Mouse (Mus musculus): ENCODE measurements around the gene Zscan10. TPM values are rescaled to one million over a fixed set of nuclear protein-coding genes. Genes with fewer than 3 reads are reported as not detected.
A peak's percentile ranks its signal among the peaks of the same experiment; 100 is the strongest.

The Zscan10 gene
- total and polyA plus RNA-seq, 2 experiments from 2014 or later = 0.21 TPM; not detected in 1

DNA sequence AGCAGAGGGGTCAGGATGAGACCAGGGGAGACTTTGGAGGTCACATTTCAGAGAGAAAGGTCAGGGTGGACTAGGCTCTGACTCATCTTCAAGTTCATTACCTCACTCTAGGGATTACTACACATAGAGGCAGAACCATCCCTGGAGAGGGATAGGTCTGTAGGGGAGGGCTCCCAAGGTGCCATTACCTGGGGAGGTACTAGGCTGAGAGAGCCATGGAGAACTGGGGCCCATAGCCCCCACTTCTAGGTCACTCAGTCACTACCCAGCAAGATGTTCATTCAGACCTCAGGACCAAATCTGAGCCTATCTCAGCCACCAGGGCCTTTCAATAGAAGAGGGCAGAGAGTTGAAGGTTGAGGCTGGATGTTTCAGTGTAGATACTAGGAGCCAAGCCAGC is 46.3 kb upstream of the Zscan10 start:
- Histone ChIP-seq H3K27me3 (ENCODE audit: insufficient read depth, low read length) (no peaks in the 10 kb centered on the region), H3K4me2 (ENCODE audit: low read depth) (no peak overlapping the region), H3K27ac (ENCODE audit: low read depth, low read length) (no peak overlapping the region), H3K9ac (no peak overlapping the region), H3K9me3 (ENCODE audit: low read length) (no peaks in the 10 kb centered on the region), H3K4me1 (ENCODE audit: insufficient read depth) (no peaks in the 10 kb centered on the region), H3K36me3 (ENCODE audit: insufficient read depth) (peaks cover 33% of the 10 kb centered on the region), H3K4me3 (ENCODE audit: low read depth, low read length) (no peak overlapping the region)
- ATAC-seq = no peak
- no peak for DNase-seq
- no peak for TF ChIP-seq CTCF (IDR thresholded peaks at IDR 0.05; ENCODE audit: low read depth)

GRCm38 (mm10) chr17:23555243-23555916 is 45.3 kb upstream of the Zscan10 start:
- Histone ChIP-seq H3K9ac (no peak overlapping the region), H3K4me2 (ENCODE audit: low read depth) (no peak overlapping the region), H3K4me1 (ENCODE audit: insufficient read depth) (no peaks in the 10 kb centered on the region), H3K27ac (ENCODE audit: low read depth, low read length) (no peak overlapping the region), H3K27me3 (ENCODE audit: insufficient read depth, low read length) (no peaks in the 10 kb centered on the region), H3K36me3 (ENCODE audit: insufficient read depth) (peaks cover 33% of the 10 kb centered on the region), H3K4me3 (ENCODE audit: low read depth, low read length) (no peak overlapping the region), H3K9me3 (ENCODE audit: low read length) (no peaks in the 10 kb centered on the region)
- DNase-seq (no peak), ATAC-seq (no peak)
- TF ChIP-seq CTCF (IDR thresholded peaks at IDR 0.05; ENCODE audit: low read depth) = no peak
- 81% methylated on average over 7 of the region's 7 CpGs for WGBS

DNA sequence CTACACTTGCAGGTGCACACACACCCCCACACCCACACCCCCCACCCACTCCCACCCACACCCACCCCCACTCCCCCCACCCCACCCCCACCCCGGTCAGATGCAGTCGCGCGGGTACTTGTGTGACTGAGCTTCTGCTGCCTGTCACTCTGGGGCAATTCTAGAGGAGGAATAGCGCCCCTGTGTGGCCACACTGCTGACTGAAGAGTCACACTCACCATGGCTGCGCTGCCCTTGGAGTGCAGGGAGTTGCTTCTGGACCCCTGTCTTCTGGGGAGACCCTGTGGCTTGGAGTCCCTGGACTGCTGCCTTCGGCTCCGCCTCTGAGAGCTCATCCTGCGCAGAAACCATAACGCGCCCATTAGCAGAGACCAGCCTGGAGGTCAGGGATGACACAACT is 40.9 kb upstream of the Zscan10 start:
- no peak for ATAC-seq
- peak; percentile 44 for TF ChIP-seq CTCF (IDR thresholded peaks at IDR 0.05; ENCODE audit: low read depth)
- peaks cover 3% of the 10 kb centered on the region for H3K4me1 ChIP-seq (ENCODE audit: insufficient read depth)
- no peak overlapping the region for H3K27ac ChIP-seq (ENCODE audit: low read depth, low read length)
- no peak overlapping the region for H3K4me3 ChIP-seq (ENCODE audit: low read depth, low read length)
- H3K4me2 ChIP-seq (ENCODE audit: low read depth) = no peak overlapping the region
- no peaks in the 10 kb centered on the region for H3K27me3 ChIP-seq (ENCODE audit: insufficient read depth, low read length)
- H3K9me3 ChIP-seq (ENCODE audit: low read length) = no peaks in the 10 kb centered on the region
- no peak for DNase-seq
- 54% methylated on average over 11 of the region's 11 CpGs for WGBS
- H3K9ac ChIP-seq = no peak overlapping the region
- peaks cover 39% of the 10 kb centered on the region for H3K36me3 ChIP-seq (ENCODE audit: insufficient read depth)

DNA sequence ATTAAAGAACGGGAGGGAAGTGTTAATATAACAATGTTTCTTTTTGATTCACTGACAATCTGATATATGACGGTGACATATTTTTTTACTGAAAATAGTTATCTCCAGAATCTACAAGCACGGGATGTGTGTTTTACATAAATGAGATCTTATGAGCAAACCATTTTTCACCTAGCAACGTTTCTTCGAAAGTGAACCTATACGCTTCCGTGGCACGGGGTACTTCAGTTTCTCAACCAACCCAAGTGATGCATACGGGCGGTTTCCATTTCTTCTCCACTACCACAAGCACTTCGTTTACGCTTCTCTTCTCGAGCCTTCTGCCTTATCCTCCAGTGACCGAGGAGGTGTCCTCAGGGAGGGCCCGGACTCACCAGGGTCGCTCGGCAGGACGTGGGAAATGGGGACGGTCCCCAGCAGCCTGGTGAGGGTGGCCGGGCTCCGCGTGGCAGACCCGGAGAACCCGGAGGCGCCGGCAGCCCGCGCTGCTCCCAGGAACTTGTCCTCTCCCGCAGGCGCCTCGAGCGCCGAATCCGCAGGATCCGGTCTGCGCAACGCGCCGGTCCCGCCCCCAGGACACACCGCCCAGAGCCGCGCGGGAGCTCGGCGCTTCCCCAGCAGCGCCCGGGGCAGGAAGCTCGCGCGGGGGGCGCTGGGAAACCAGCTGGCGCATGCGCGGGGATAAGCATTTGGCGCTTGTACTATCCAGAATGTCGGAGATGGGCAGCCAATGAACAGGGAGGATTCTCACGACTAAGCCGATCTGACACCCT is 36.9 kb upstream of the Zscan10 start, which contains the start of gene Zfp213:
Zfp213 (minus strand) TSS at position 644 of the 773 bp plus-strand sequence.
- peak; percentile 97 for ATAC-seq
- H3K4me3 ChIP-seq (ENCODE audit: low read depth, low read length) = peak within 1 kb of the TSS; percentile 96
- no peak for TF ChIP-seq CTCF (IDR thresholded peaks at IDR 0.05; ENCODE audit: low read depth)

DNA sequence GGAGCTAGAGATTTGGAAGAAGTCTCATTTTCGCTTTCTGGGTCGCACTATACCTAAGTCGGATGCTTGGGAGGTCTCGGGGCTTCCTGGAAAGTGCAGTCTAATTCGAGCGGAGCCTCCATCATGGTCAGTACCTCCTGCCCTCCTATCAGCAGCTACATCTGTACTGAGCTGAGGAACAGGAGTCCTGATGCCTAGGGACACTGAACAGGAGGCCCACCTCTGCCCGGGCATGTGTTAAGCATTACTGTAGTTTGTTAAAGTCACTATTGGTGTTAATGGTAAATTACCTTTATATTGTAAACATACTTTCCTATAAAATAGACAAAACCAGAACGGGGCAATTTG is 36.3 kb upstream of the Zscan10 start:
- peaks cover 5% of the 10 kb centered on the region; the same call in 1 of the 2 replicates for H3K36me3 ChIP-seq (ENCODE audit: insufficient read depth)
- H3K9me3 ChIP-seq (ENCODE audit: low read length) = no peaks in the 10 kb centered on the region
- no peak for DNase-seq
- H3K4me1 ChIP-seq (ENCODE audit: insufficient read depth) = peaks cover 6% of the 10 kb centered on the region
- peak; percentile 63; the same call in 1 of the 2 replicates for ATAC-seq
- H3K9ac ChIP-seq = peak overlapping the region; percentile 92
- H3K4me3 ChIP-seq (ENCODE audit: low read depth, low read length) = peak overlapping the region; percentile 96
- peak overlapping the region; percentile 97 for H3K27ac ChIP-seq (ENCODE audit: low read depth, low read length)
- no peaks in the 10 kb centered on the region for H3K27me3 ChIP-seq (ENCODE audit: insufficient read depth, low read length)
- TF ChIP-seq CTCF (IDR thresholded peaks at IDR 0.05; ENCODE audit: low read depth) = no peak
- H3K4me2 ChIP-seq (ENCODE audit: low read depth) = peak overlapping the region; percentile 77
- under 1% methylated on average over 8 of the region's 8 CpGs for WGBS

More for the DNA sequence above, 36.9 kb upstream of the Zscan10 start, which contains the start of gene Zfp213:
- DNase-seq = peak; percentile 99
- WGBS = under 1% methylated on average over 58 of the region's 59 CpGs
- Histone ChIP-seq H3K27me3 (ENCODE audit: insufficient read depth, low read length) (no peaks in the 10 kb centered on the region), H3K4me2 (ENCODE audit: low read depth) (peak within 1 kb of the TSS; percentile 77), H3K4me1 (ENCODE audit: insufficient read depth) (peaks cover 6% of the 10 kb centered on the region), H3K36me3 (ENCODE audit: insufficient read depth) (peaks cover 5% of the 10 kb centered on the region; the same call in 1 of the 2 replicates), H3K9ac (peak within 1 kb of the TSS; percentile 92), H3K9me3 (ENCODE audit: low read length) (no peaks in the 10 kb centered on the region), H3K27ac (ENCODE audit: low read depth, low read length) (peak within 1 kb of the TSS; percentile 97)

DNA sequence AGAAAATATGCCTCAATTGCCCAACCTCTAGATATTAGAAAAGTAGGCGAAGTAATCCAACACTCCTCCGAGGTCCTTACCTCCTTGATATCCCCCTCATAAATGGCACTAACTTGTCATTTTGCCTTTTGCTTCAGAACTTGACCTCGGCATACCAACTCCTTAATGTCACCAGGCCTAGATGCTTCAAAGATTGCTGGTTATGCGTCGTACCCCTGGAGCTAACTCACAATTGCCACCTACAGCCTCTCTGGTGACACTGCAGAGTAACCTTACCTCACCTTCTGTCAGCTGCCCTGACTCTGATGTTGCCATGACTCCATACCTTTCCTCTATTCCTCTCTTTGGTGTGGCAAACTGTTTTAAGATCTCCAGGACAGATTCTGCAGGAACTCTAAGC is 33.9 kb upstream of the Zscan10 start:
- no peaks in the 10 kb centered on the region for H3K27me3 ChIP-seq (ENCODE audit: insufficient read depth, low read length)
- no peaks in the 10 kb centered on the region for H3K9me3 ChIP-seq (ENCODE audit: low read length)
- 58% methylated on average over 5 of the region's 5 CpGs for WGBS
- H3K4me1 ChIP-seq (ENCODE audit: insufficient read depth) = peaks cover 6% of the 10 kb centered on the region
- no peak overlapping the region for H3K4me3 ChIP-seq (ENCODE audit: low read depth, low read length)
- no peak overlapping the region for H3K9ac ChIP-seq
- 0 out of 2 replicates have a peak, but pooled peaks have one; percentile 19 for TF ChIP-seq CTCF (IDR thresholded peaks at IDR 0.05; ENCODE audit: low read depth)
- no peaks in the 10 kb centered on the region for H3K36me3 ChIP-seq (ENCODE audit: insufficient read depth)
- H3K27ac ChIP-seq (ENCODE audit: low read depth, low read length) = no peak overlapping the region
- H3K4me2 ChIP-seq (ENCODE audit: low read depth) = no peak overlapping the region
- DNase-seq = no peak
- ATAC-seq = no peak

DNA sequence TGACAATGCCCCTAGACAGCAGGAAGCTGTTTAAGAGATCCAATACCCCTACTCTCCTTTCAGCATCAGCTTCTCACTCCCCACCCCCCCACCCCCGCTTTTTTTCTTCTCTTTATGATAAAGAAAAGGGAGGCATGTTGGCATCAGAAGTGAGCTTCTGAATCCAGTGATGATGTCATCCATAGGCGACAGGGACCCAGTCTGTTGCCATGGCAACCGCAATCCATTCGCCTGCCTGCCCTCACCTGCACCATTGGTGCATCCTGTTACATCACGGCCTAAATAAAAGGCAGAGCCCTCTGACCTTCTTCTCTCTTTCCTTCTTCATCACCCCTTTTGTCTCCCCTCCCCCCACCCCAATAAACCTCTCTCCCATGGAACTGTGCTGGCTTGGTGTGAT is 32.3 kb upstream of the Zscan10 start:
- TF ChIP-seq CTCF (IDR thresholded peaks at IDR 0.05; ENCODE audit: low read depth) = no peak
- H3K4me3 ChIP-seq (ENCODE audit: low read depth, low read length) = no peak overlapping the region
- no peaks in the 10 kb centered on the region for H3K27me3 ChIP-seq (ENCODE audit: insufficient read depth, low read length)
- DNase-seq (peak; percentile 57), ATAC-seq (no peak)
- H3K4me1 ChIP-seq (ENCODE audit: insufficient read depth) = peaks cover 6% of the 10 kb centered on the region
- H3K4me2 ChIP-seq (ENCODE audit: low read depth) = no peak overlapping the region
- 25% methylated on average over 5 of the region's 5 CpGs for WGBS
- H3K9me3 ChIP-seq (ENCODE audit: low read length) = no peaks in the 10 kb centered on the region
- 0 out of 2 replicates have a peak, but pooled peaks cover 5% of the 10 kb centered on the region for H3K36me3 ChIP-seq (ENCODE audit: insufficient read depth)
- H3K9ac ChIP-seq = no peak overlapping the region
- no peak overlapping the region for H3K27ac ChIP-seq (ENCODE audit: low read depth, low read length)

Measured in forebrain, postnatal 0 days (tissue).